Mouse (Mus musculus): ENCODE measurements at regions not wholly inside any gene's neighbourhood (a gene's known extent, or its start where the extent isn't known, plus 50 kb on each side); places are given as distances from the start of the nearest gene placed in this dataset.

DNA sequence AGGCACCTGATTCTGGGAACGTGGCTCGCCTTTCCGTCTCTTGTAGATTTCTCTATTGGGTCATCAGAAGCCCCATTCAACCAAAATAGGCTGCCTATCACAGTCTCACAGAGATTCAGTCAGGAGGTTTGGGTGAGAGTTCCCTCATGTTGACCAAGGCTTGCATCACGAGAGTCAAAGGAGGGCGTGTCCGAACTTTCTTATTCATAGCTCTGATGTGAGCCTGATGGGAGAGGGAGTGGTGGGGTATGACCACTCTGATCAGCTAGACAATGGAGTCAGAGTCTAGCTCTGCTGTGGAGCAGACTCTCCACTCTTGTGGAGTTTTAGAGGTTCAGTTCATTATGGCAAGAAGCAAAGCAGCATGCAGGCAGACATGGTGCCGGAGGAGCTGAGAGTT lies 81.1 kb upstream of the Ccdc71l start:
- no peaks in the 10 kb centered on the region for H3K9me3 ChIP-seq (ENCODE audit: control insufficient read depth, low read length)
- ATAC-seq (ENCODE audit: low FRiP score) (no peak), DNase-seq (ENCODE audit: low spot score, missing footprints) (no peak)
- no peaks in the 10 kb centered on the region for H3K36me3 ChIP-seq (ENCODE audit: control insufficient read depth, insufficient read depth, low read length)
- H3K4me1 ChIP-seq (ENCODE audit: control insufficient read depth, insufficient read depth, low read length), result no peaks in the 10 kb centered on the region
- H3K4me3 ChIP-seq (ENCODE audit: low read depth, low read length), result no peak overlapping the region
- H3K27me3 ChIP-seq (ENCODE audit: control insufficient read depth, insufficient read depth, low read length), result no peaks in the 10 kb centered on the region
- WGBS, result 95% methylated on average over 7 of the region's 7 CpGs
- H3K4me2 ChIP-seq, result no peak overlapping the region
- no peak overlapping the region for H3K27ac ChIP-seq (ENCODE audit: low read depth, low read length)
- H3K9ac ChIP-seq (ENCODE audit: low read length), result no peak overlapping the region

DNA sequence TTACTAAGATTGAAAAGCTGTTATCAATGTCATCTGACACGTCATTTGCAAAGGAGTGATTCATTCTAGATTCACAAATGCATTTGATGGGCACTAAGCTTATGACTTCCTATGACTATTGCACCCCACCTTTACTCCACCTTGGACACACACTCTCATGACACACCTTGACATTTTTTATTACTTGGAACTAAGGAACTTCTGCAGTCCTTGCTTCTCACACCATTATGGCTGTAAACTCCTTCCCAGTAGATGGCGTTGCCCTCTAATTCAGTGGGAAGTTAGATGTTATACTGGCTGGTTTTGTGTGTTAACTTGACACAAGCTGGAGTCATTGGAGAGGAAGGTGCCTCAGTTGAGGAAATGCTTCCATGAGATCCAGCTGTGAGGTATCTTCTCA lies 78.8 kb upstream of the Ccdc71l start:
- 86% methylated on average over 2 of the region's 2 CpGs for WGBS
- H3K27me3 ChIP-seq (ENCODE audit: control insufficient read depth, insufficient read depth, low read length), result no peaks in the 10 kb centered on the region
- H3K4me2 ChIP-seq, result no peak overlapping the region
- H3K9me3 ChIP-seq (ENCODE audit: control insufficient read depth, low read length), result no peaks in the 10 kb centered on the region
- H3K27ac ChIP-seq (ENCODE audit: low read depth, low read length), result no peak overlapping the region
- DNase-seq (ENCODE audit: low spot score, missing footprints) (no peak), ATAC-seq (ENCODE audit: low FRiP score) (no peak)
- no peak overlapping the region for H3K9ac ChIP-seq (ENCODE audit: low read length)
- no peak overlapping the region for H3K4me3 ChIP-seq (ENCODE audit: low read depth, low read length)
- no peaks in the 10 kb centered on the region for H3K4me1 ChIP-seq (ENCODE audit: control insufficient read depth, insufficient read depth, low read length)
- no peaks in the 10 kb centered on the region for H3K36me3 ChIP-seq (ENCODE audit: control insufficient read depth, insufficient read depth, low read length)

DNA sequence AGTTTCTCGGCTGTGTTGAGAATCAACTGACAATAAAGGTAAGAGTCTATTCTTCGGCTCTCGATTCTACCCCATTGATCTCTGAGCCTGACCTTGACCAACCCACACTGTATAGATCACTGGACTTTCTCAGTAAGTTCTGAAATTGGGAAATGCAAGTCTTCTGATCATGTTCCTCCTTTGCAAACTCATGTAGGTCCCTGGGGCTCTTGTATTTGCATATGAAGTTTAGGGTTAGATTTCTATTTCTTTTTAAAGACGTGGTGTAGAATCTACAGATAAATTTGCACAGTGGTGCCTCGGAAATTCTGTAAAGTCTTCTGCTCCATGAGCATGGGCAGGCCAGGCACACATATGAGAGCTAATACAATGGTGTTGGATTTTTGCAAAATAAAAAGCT lies 72.8 kb upstream of the Ccdc71l start:
- ATAC-seq (ENCODE audit: low FRiP score), result no peak

DNA sequence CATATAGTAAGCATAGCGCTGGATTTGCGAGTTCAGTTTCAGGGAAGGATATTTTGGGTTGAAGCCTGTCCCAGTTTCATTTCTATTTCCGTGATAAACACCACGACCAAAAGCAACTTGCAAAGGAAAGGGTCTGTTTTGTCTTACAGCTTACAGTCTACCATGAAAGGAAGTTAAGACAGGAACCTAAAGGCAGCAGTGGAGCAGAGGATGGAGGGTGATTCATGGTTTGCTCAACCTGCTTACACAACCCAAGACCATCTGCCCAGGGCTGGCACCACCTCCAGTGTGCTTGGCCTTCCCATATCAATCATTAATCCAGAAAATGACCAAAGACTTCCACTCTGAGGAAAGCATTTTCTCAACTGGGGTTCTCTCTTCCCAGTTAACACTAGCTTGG lies 72.2 kb upstream of the Ccdc71l start:
- Histone ChIP-seq H3K9me3 (ENCODE audit: control insufficient read depth, low read length) (no peaks in the 10 kb centered on the region), H3K36me3 (ENCODE audit: control insufficient read depth, insufficient read depth, low read length) (no peaks in the 10 kb centered on the region), H3K27me3 (ENCODE audit: control insufficient read depth, insufficient read depth, low read length) (no peaks in the 10 kb centered on the region), H3K4me2 (no peak overlapping the region), H3K4me3 (ENCODE audit: low read depth, low read length) (no peak overlapping the region), H3K27ac (ENCODE audit: low read depth, low read length) (no peak overlapping the region), H3K9ac (ENCODE audit: low read length) (no peak overlapping the region), H3K4me1 (ENCODE audit: control insufficient read depth, insufficient read depth, low read length) (no peaks in the 10 kb centered on the region)
- 93% methylated on average over 4 of the region's 4 CpGs for WGBS
- no peak for DNase-seq (ENCODE audit: low spot score, missing footprints)
- ATAC-seq (ENCODE audit: low FRiP score), result no peak

More for the DNA sequence above, 72.8 kb upstream of the Ccdc71l start:
- no peaks in the 10 kb centered on the region for H3K27me3 ChIP-seq (ENCODE audit: control insufficient read depth, insufficient read depth, low read length)
- H3K4me2 ChIP-seq, result no peak overlapping the region
- no peak overlapping the region for H3K9ac ChIP-seq (ENCODE audit: low read length)
- WGBS, result 91% methylated on average over 5 of the region's 5 CpGs
- DNase-seq (ENCODE audit: low spot score, missing footprints), result no peak
- no peaks in the 10 kb centered on the region for H3K36me3 ChIP-seq (ENCODE audit: control insufficient read depth, insufficient read depth, low read length)
- H3K4me1 ChIP-seq (ENCODE audit: control insufficient read depth, insufficient read depth, low read length), result no peaks in the 10 kb centered on the region
- no peaks in the 10 kb centered on the region for H3K9me3 ChIP-seq (ENCODE audit: control insufficient read depth, low read length)
- no peak overlapping the region for H3K27ac ChIP-seq (ENCODE audit: low read depth, low read length)
- no peak overlapping the region for H3K4me3 ChIP-seq (ENCODE audit: low read depth, low read length)

DNA sequence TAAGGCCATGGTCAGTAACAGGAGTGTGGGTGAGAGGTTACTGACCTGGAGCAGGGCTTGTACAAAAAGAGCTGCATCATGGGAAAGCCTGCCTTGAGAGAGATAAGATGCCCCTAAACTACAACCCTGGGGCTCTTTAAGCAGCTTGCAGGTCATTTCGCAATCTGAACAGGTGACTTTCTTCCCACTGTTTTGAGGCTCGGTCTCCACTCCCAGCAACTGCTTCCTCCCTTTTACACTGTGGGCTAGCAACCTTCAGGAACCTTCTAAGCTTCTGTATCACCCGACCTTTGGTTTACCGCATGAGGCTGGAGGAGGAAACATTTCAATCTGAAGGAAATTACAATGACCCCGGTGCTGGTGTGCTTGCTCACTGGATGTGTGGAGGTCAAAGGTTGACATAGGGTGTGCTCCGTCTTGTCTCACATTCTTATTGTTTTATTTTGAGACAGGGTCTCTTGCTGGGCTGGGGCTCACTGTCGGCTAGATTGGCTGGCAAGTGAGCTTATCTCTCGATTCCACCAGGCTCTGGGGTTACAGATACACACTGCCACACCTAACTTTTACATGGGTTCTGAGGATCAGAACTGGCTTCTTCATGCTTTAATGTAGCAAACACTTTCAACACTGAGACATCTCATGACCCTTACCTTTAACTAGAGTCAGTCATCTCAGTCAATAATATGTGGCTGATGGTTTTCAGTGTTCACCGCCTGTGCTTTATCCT lies 71.1 kb upstream of the Ccdc71l start:
- no peaks in the 10 kb centered on the region for H3K9me3 ChIP-seq (ENCODE audit: control insufficient read depth, low read length)
- H3K4me2 ChIP-seq, result no peak overlapping the region
- H3K27me3 ChIP-seq (ENCODE audit: control insufficient read depth, insufficient read depth, low read length), result no peaks in the 10 kb centered on the region
- H3K27ac ChIP-seq (ENCODE audit: low read depth, low read length), result no peak overlapping the region
- DNase-seq (ENCODE audit: low spot score, missing footprints), result no peak
- H3K9ac ChIP-seq (ENCODE audit: low read length), result no peak overlapping the region
- no peak for ATAC-seq (ENCODE audit: low FRiP score)
- H3K4me3 ChIP-seq (ENCODE audit: low read depth, low read length), result no peak overlapping the region
- H3K4me1 ChIP-seq (ENCODE audit: control insufficient read depth, insufficient read depth, low read length), result no peaks in the 10 kb centered on the region
- WGBS, result 80% methylated on average over 9 of the region's 9 CpGs
- H3K36me3 ChIP-seq (ENCODE audit: control insufficient read depth, insufficient read depth, low read length), result no peaks in the 10 kb centered on the region

DNA sequence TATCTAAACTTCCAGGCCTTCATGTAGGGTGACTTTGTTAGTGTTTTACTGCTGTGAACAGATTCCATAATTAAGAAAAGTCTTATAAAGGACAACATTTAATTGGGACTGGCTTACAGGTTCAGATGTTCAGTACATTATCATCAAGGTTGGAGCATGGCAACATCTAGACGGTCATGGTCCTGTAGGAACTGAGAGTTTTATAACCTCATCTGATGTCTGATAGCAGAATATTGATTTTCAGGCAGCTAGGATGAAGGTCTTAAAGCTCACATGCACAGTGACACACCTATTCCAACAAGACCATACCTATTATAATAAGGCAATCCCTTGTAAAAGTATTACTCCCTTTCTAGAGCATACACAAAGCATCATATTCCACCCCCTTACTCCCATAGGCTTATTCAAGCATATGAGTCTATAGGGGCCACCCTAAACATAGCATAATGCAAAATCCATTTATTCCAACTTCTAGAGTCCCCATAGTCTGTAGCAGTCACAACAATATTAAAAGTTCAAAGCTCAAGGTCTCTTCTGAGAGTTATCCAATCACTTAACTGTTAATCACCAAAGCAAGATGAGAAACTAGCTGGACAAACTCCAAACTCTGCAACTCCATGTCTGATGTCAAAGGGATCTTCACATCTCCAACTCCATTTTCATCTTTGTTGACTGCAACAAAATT lies 63.3 kb upstream of the Ccdc71l start:
- DNase-seq (ENCODE audit: low spot score, missing footprints), result no peak
- no peak for ATAC-seq (ENCODE audit: low FRiP score)
- 85% methylated on average over 1 of the region's 1 CpGs for WGBS

More for the DNA sequence above, 63.3 kb upstream of the Ccdc71l start:
- H3K9me3 ChIP-seq (ENCODE audit: control insufficient read depth, low read length), result no peaks in the 10 kb centered on the region
- H3K27ac ChIP-seq (ENCODE audit: low read depth, low read length), result no peak overlapping the region
- H3K36me3 ChIP-seq (ENCODE audit: control insufficient read depth, insufficient read depth, low read length), result no peaks in the 10 kb centered on the region
- no peak overlapping the region for H3K4me3 ChIP-seq (ENCODE audit: low read depth, low read length)
- no peak overlapping the region for H3K4me2 ChIP-seq
- no peaks in the 10 kb centered on the region for H3K27me3 ChIP-seq (ENCODE audit: control insufficient read depth, insufficient read depth, low read length)
- no peaks in the 10 kb centered on the region for H3K4me1 ChIP-seq (ENCODE audit: control insufficient read depth, insufficient read depth, low read length)
- no peak overlapping the region for H3K9ac ChIP-seq (ENCODE audit: low read length)

Measured in midbrain, embryonic 11.5 days (tissue).